Mouse (Mus musculus) Patski (cell line): ENCODE measurements around the gene Syt14. TPM values are rescaled to one million over a fixed set of nuclear protein-coding genes. Genes with fewer than 3 reads are reported as not detected.

Experiments used
- ATAC-seq: fragments of 100-300 bp; one replicate; pipeline ENCODE4 v1.8.0; 2021
- CTCF ChIA-PET: fragments of 350-600 bp; sonication (Branson Sonifier 250); formaldehyde crosslinking; loops from one replicate; lab custom pipeline; 2022; ENCODE audit warnings: inconsistent platforms; lab: Charles Lee
- POLR2A ChIA-PET: fragments of 350-600 bp; sonication (Branson Sonifier 250); formaldehyde crosslinking; loops from one replicate; lab custom pipeline; 2022; ENCODE audit warnings: antibody characterized with exemption, inconsistent platforms; lab: Charles Lee
- DNase-seq: peaks from one replicate; pipeline ENCODE4 v3.0.0-alpha.2; 2011; ENCODE audit warnings: low read depth, low spot score
- H3K27me3 ChIP-seq: fragments of 371-371 bp; one replicate; pipeline ENCODE4 v1.5.1; 2021
- CTCF ChIP-seq: fragments of 100-300 bp; IDR thresholded peaks from one replicate; pipeline ENCODE4 v1.5.1; 2021
- in situ Hi-C: fragments of 300-500 bp; cut with MboI; formaldehyde crosslinking; loops from 3 replicates; pipeline ENCODE4 v1.11.1; 2018; ENCODE audit warnings: low pct_unique_long_range_greater_than_20kb, mixed read lengths
- polyA plus RNA-seq: library from polyadenylated mRNA; unstranded; gene quantifications from one replicate; pipeline ENCODE4 v1.2.3, GENCODE M21; 2021

The Syt14 gene
- polyA plus RNA-seq, result 2.7 TPM

GRCm38 (mm10) chr1:193035371-193036238 is at the start of gene Syt14:
Gene Syt14, minus strand, starts transcription at chr1:193035775.
- peak; percentile 28 for DNase-seq
- in situ Hi-C loops, result no loop called here

GRCm38 (mm10) chr1:193084016-193084415 is 48.4 kb upstream of the Syt14 start:
- no peak for DNase-seq
- ATAC-seq, result no peak
- no peak for TF ChIP-seq CTCF
- ChIA-PET CTCF (no interaction called here), POLR2A (no interaction called here)
- in situ Hi-C loops, result no loop called here
- H3K27me3 ChIP-seq, result no peaks in the 10 kb centered on the region

More at GRCm38 (mm10) chr1:193035371-193036238, at the start of gene Syt14:
- CTCF ChIA-PET, result no interaction called here
- no peak for TF ChIP-seq CTCF
- POLR2A ChIA-PET, result no interaction called here
- H3K27me3 ChIP-seq, result peaks cover 22% of the 10 kb centered on the region
- peak; percentile 91 for ATAC-seq

DNA sequence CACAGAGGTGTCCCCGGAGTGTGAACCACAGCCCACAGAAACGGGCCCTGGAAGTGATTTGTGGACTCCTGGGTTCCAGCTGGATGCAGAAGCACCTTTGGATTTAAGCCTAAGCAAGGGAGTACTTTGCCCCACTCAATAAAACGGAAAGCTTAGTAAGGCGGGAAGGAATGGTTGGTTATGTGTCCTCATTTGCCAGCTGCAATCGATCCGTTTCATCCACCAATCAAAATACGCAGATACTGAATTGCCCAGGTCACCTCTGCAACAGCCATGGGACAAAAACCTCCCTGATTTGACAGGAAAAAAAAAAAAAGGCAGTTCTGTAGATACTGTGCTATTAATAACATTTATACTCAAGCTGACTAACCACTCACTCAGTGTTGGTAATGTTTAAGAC is 47.5 kb upstream of the Syt14 start:
- CTCF ChIA-PET, result no interaction called here
- in situ Hi-C loops, result no loop called here
- POLR2A ChIA-PET, result interaction anchor here (0.7 kb wide), 1 partner anchor 201 kb away, joined by 3 read pairs; no protein-coding TSS in a partner anchor
- ATAC-seq (no peak), DNase-seq (no peak)
- no peaks in the 10 kb centered on the region for H3K27me3 ChIP-seq
- no peak for TF ChIP-seq CTCF

DNA sequence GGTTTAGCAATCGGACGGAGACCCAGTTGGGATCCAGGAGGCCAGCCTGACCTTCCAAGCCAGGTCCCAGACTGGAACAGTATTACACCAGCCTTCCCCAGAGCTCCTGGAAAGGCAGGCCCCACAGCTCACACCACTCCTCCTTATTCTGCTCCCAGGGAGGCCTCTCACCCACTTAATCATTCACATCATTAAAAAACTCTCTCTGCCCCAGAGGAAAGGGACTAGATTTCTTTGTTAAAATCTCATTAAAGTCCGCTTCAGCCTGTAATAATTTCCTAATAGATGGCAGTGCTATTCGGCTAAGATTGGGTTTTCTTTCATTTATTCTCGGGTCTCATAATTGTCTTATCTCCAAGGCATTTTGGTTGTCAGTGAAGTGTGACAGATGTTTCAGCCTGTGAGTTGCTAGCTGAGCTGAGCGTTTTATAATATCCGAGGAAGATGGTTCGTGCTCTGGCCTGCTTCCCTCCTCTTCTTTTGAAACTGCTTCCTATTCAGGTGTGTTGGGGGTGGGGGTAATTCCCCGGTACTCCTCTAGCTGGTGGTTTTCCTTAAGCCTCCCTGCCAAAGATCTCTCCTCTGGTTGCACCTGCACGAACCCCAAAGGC is 46.8 kb upstream of the Syt14 start:
- ATAC-seq, result no peak

GRCm38 (mm10) chr1:193062618-193063017 is 27.0 kb upstream of the Syt14 start:
- in situ Hi-C loops, result no loop called here
- CTCF ChIA-PET, result interaction anchor here (0.9 kb wide), 1 partner anchor 15 kb away, joined by 3 read pairs; no protein-coding TSS in a partner anchor
- POLR2A ChIA-PET, result no interaction called here
- TF ChIP-seq CTCF, result no peak
- H3K27me3 ChIP-seq, result peaks cover 12% of the 10 kb centered on the region
- DNase-seq, result no peak
- no peak for ATAC-seq

More for the DNA sequence above, 46.8 kb upstream of the Syt14 start:
- CTCF ChIA-PET, result no interaction called here
- DNase-seq, result no peak
- H3K27me3 ChIP-seq, result no peaks in the 10 kb centered on the region
- POLR2A ChIA-PET, result interaction anchor here (0.7 kb wide), 1 partner anchor 201 kb away, joined by 3 read pairs; no protein-coding TSS in a partner anchor
- in situ Hi-C loops, result no loop called here
- no peak for TF ChIP-seq CTCF

DNA sequence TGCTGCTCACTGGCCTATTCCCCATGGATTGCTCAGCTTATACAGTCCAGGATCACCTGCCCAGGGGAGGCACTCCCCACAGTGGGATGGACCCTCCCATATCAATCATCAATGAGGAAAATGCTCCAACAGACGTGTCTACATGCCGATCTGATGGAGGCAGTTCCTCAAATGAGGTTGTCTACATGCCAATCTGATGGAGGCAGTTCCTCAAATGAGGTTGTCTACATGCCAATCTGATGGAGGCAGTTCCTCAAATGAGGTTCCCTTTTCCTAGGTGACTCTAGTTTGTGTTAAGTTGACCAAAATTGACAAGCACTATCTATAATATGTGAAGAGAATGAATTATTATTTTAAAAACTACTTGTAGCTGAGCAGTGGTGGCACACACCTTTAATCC is 24.6 kb upstream of the Syt14 start:
- no peak for TF ChIP-seq CTCF
- ChIA-PET CTCF (no interaction called here), POLR2A (no interaction called here)
- H3K27me3 ChIP-seq, result peaks cover 19% of the 10 kb centered on the region
- DNase-seq (no peak), ATAC-seq (no peak)
- in situ Hi-C loops, result no loop called here

GRCm38 (mm10) chr1:193059596-193059995 is 24.0 kb upstream of the Syt14 start:
- ChIA-PET CTCF (no interaction called here), POLR2A (no interaction called here)
- no peak for ATAC-seq
- peaks cover 19% of the 10 kb centered on the region for H3K27me3 ChIP-seq
- DNase-seq, result no peak
- in situ Hi-C loops, result no loop called here
- no peak for TF ChIP-seq CTCF

- POLR2A ChIA-PET, result no interaction called here
- peaks cover 30% of the 10 kb centered on the region for H3K27me3 ChIP-seq
- TF ChIP-seq CTCF, result no peak
- no peak for ATAC-seq
- no peak for DNase-seq
- CTCF ChIA-PET, result no interaction called here
- in situ Hi-C loops, result no loop called here
Measured at GRCm38 (mm10) chr1:193054401-193054800, 18.8 kb upstream of the Syt14 start.

DNA sequence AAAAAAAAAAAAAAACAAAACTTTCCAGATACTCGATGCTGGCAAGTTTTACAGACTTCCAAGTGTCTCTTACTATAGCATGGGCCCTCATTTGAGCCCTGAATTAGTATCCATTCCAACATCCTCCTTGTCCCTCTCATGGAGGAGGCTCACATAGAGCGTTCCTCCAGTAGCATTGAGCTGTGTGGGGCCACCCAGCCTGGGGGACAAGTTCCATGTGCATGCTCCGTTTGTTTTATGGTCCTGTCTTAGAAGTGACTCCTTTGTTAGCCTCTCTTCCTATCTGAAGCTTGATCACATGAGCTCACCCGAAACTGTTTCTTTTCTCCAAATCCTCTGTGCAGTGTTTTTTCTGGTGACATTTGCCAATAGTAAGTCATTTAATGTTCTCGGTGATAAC is 17.5 kb upstream of the Syt14 start:
- in situ Hi-C loops, result no loop called here
- ChIA-PET CTCF (no interaction called here), POLR2A (no interaction called here)
- ATAC-seq, result no peak
- no peak for DNase-seq
- TF ChIP-seq CTCF, result no peak
- peaks cover 30% of the 10 kb centered on the region for H3K27me3 ChIP-seq

DNA sequence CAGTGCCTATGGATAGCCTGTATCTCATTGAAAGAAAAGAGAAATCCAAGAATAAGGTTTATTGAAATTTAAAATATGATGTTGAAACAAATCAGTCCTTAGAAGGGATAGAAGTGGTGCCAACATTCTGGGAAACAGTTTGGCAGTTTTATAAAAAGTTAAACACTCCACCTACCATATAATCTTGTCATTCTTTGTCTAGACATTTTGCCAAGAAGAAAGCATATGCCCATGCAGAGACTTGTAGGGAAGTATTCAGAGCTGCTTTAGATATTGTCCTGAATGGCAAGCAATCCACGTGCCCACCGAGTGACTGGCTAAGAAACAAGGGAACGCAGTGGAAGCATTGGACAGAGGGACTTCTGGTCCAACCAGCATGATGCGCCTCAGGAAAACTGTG is 12.0 kb upstream of the Syt14 start:
- no peak for ATAC-seq
- in situ Hi-C loops, result no loop called here
- H3K27me3 ChIP-seq, result peaks cover 28% of the 10 kb centered on the region
- TF ChIP-seq CTCF, result no peak
- CTCF ChIA-PET, result interaction anchor here (1.0 kb wide), 1 partner anchor 15 kb away, joined by 3 read pairs; no protein-coding TSS in a partner anchor
- DNase-seq, result no peak
- POLR2A ChIA-PET, result no interaction called here

GRCm38 (mm10) chr1:193042760-193043295 is 7.3 kb upstream of the Syt14 start:
- no peak for TF ChIP-seq CTCF
- ATAC-seq, result no peak
- ChIA-PET CTCF (no interaction called here), POLR2A (no interaction called here)
- H3K27me3 ChIP-seq, result peaks cover 48% of the 10 kb centered on the region
- no peak for DNase-seq
- in situ Hi-C loops, result no loop called here
